Mouse (Mus musculus): ENCODE results near the gene Loxl3.

- TF ChIP-seq CTCF (IDR thresholded peaks at IDR 0.05; ENCODE audit: low read depth) (no peak), EP300 (IDR thresholded peaks at IDR 0.05; ENCODE audit: low read depth) (no peak)
These were observed 53.4 kb downstream of the Loxl3 start for GRCm38 (mm10) chr6:83087205-83087925.
